Mouse (Mus musculus) embryonic facial prominence, embryonic 12.5 days (tissue): ENCODE measurements around the gene Zfand2a. TPM values are rescaled to one million over a fixed set of nuclear protein-coding genes. Genes with fewer than 3 reads are reported as not detected.

ENCODE experiments used
- ATAC-seq: fragments of 200-750 bp; cut with Nextera tagmentation; 2 replicates; pipeline ENCODE4 v1.8.0; 2017; ENCODE audit not compliant: insufficient number of reproducible peaks, insufficient read depth, low FRiP score, low TSS enrichment
- H3K27ac ChIP-seq: fragments of 300-500 bp; sonication (generic); 2 replicates; pipeline ENCODE4 v1.5.1; 2016; ENCODE audit warnings: mild to moderate bottlenecking
- H3K27me3 ChIP-seq: fragments of 300-500 bp; sonication (generic); 2 replicates; pipeline ENCODE4 v1.6.1; 2016; ENCODE audit warnings: mild to moderate bottlenecking, moderate library complexity
- H3K36me3 ChIP-seq: fragments of 300-500 bp; sonication (generic); 2 replicates; pipeline ENCODE4 v1.6.1; 2016; ENCODE audit warnings: mild to moderate bottlenecking
- H3K4me1 ChIP-seq: fragments of 300-500 bp; sonication (generic); 2 replicates; pipeline ENCODE4 v1.6.1; 2016
- H3K4me2 ChIP-seq: fragments of 300-500 bp; sonication (generic); replicated peaks from 2 replicates; pipeline ENCODE4 v1.6.1; 2016; ENCODE audit warnings: mild to moderate bottlenecking, moderate library complexity
- H3K4me3 ChIP-seq: fragments of 300-500 bp; sonication (generic); 2 replicates; pipeline ENCODE4 v1.5.1; 2016; ENCODE audit warnings: mild to moderate bottlenecking
- H3K9ac ChIP-seq: fragments of 300-500 bp; sonication (generic); 2 replicates; pipeline ENCODE4 v1.6.1; 2016; ENCODE audit warnings: mild to moderate bottlenecking, moderate library complexity
- H3K9me3 ChIP-seq: fragments of 300-500 bp; sonication (generic); 2 replicates; pipeline ENCODE4 v1.6.1; 2016; ENCODE audit warnings: mild to moderate bottlenecking, moderate library complexity
- WGBS: fragments of 180-500 bp; shearing (Covaris S2); methylation state at CpG from one replicate; pipeline ENCODE4 v1.1.7; 2016; 5-methylcytosine and 5-hydroxymethylcytosine counted together
- polyA plus RNA-seq: library from polyadenylated mRNA; unstranded; fragments of >200 nt; fragmentation: Nextera tagmentation; extraction: Ambion mirVana; gene quantifications from 2 replicates; pipeline ENCODE4 v1.2.1, GENCODE M21; 2016

Gene Zfand2a
- 9.6 and 9.9 TPM in 2 replicates for polyA plus RNA-seq

GRCm38 (mm10) chr5:139484185-139484814 is at the start of gene Zfand2a:
Gene Zfand2a (minus strand): TSS chr5:139484549.
- Histone ChIP-seq H3K4me3 (peak within 1 kb of the TSS; percentile 89), H3K4me2 (peak within 1 kb of the TSS; percentile 83), H3K27me3 (no peaks in the 10 kb centered on the region), H3K4me1 (peaks cover 10% of the 10 kb centered on the region), H3K9me3 (no peaks in the 10 kb centered on the region), H3K9ac (peak within 1 kb of the TSS; percentile 77), H3K36me3 (peaks cover 21% of the 10 kb centered on the region), H3K27ac (peak within 1 kb of the TSS; percentile 73)
- under 1% methylated on average over 42 of the region's 42 CpGs for WGBS
- ATAC-seq, result peak; percentile 90

DNA sequence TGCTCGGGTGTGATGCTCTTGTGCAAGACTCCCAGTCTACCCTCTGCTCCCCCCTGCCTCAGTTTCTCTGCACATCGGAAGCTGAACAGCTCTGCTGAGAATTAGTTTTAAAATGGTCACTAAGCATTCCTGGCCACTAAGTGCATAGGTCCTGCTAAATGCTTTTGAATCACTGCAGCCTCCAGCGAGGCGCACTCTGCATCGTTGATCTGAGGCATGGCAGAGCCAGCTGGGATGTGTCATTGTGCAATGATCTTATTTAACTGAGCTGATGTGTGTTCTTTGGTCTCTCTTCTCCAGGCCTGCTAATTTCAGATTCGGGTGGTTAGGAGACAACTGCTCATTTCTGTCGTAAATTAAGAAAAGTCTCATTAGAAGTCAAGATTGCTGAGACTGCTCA is 44.5 kb upstream of the Zfand2a start:
- no peaks in the 10 kb centered on the region for H3K4me1 ChIP-seq
- no peak overlapping the region for H3K4me3 ChIP-seq
- H3K27me3 ChIP-seq, result peaks cover 30% of the 10 kb centered on the region
- 69% methylated on average over 7 of the region's 7 CpGs for WGBS
- no peaks in the 10 kb centered on the region for H3K36me3 ChIP-seq
- H3K9me3 ChIP-seq, result no peaks in the 10 kb centered on the region
- H3K27ac ChIP-seq, result no peak overlapping the region
- ATAC-seq, result no peak
- no peak overlapping the region for H3K9ac ChIP-seq
- H3K4me2 ChIP-seq, result no peak overlapping the region

- Histone ChIP-seq H3K4me1 (peaks cover 9% of the 10 kb centered on the region; the same call in 1 of the 2 replicates), H3K27ac (peak overlapping the region; percentile 76), H3K4me2 (no peak overlapping the region), H3K36me3 (no peaks in the 10 kb centered on the region), H3K27me3 (no peaks in the 10 kb centered on the region), H3K4me3 (no peak overlapping the region), H3K9me3 (no peaks in the 10 kb centered on the region), H3K9ac (no peak overlapping the region)
- 38% methylated on average over 10 of the region's 10 CpGs for WGBS
- peak; percentile 56; the same call in 1 of the 2 replicates for ATAC-seq
Measured at GRCm38 (mm10) chr5:139521987-139522386, 37.6 kb upstream of the Zfand2a start.

- H3K4me1 ChIP-seq, result peaks cover 9% of the 10 kb centered on the region; the same call in 1 of the 2 replicates
- WGBS, result 47% methylated on average over 14 of the region's 14 CpGs
- no peak overlapping the region for H3K4me2 ChIP-seq
- H3K27ac ChIP-seq, result no peak overlapping the region
- no peaks in the 10 kb centered on the region for H3K27me3 ChIP-seq
- no peaks in the 10 kb centered on the region for H3K9me3 ChIP-seq
- H3K9ac ChIP-seq, result no peak overlapping the region
- H3K36me3 ChIP-seq, result no peaks in the 10 kb centered on the region
- ATAC-seq, result no peak
- no peak overlapping the region for H3K4me3 ChIP-seq
Measured at GRCm38 (mm10) chr5:139520069-139520834, 35.9 kb upstream of the Zfand2a start.

GRCm38 (mm10) chr5:139516281-139516680 is 31.9 kb upstream of the Zfand2a start:
- no peaks in the 10 kb centered on the region for H3K9me3 ChIP-seq
- ATAC-seq, result no peak
- WGBS, result 43% methylated on average over 11 of the region's 11 CpGs
- H3K4me2 ChIP-seq, result no peak overlapping the region
- 0 out of 2 replicates have a peak, but pooled peaks cover under 1% of the 10 kb centered on the region for H3K27me3 ChIP-seq
- H3K27ac ChIP-seq, result no peak overlapping the region
- H3K4me1 ChIP-seq, result no peaks in the 10 kb centered on the region
- H3K4me3 ChIP-seq, result no peak overlapping the region
- no peaks in the 10 kb centered on the region for H3K36me3 ChIP-seq
- no peak overlapping the region for H3K9ac ChIP-seq

GRCm38 (mm10) chr5:139512201-139512600 is 27.9 kb upstream of the Zfand2a start:
- Histone ChIP-seq H3K4me1 (no peaks in the 10 kb centered on the region), H3K4me3 (no peak overlapping the region), H3K27ac (no peak overlapping the region), H3K9me3 (no peaks in the 10 kb centered on the region), H3K4me2 (no peak overlapping the region), H3K27me3 (peaks cover 10% of the 10 kb centered on the region; the same call in 1 of the 2 replicates), H3K9ac (no peak overlapping the region), H3K36me3 (no peaks in the 10 kb centered on the region)
- 82% methylated on average over 4 of the region's 4 CpGs for WGBS
- ATAC-seq, result no peak

DNA sequence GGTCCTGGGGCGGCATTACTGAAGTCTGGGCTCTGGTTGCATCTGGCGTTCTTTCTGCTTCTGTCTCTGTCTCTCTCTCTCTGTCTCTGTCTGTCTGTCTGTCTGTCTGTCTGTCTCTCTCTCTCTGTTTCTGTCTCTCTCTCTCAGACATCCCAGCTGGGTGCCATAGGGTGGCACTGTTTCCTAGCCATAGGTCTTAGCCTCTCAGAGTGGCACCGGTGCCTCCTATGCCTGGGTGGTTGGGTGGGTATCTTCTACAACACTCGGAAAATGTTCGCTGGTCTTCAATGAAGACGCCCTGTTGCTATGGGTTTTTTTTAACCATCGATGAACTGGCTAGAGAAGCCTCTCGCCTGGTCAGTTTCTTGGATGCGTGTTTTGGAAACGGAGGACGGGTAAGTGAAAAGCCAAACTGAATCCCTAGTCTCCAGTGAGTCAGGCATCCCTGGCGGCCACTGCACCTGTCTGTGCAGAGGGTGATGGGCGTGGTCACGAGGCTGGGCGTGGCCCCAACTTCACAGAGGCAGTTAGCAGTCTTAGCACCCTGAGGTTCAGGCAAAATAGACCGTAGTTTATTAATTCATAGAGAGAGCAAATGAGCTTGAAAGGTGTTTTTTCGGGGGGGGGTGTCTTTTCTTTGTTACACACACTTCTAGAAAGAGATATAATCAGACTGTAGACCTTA is 26.5 kb upstream of the Zfand2a start:
- no peak overlapping the region for H3K4me3 ChIP-seq
- no peak overlapping the region for H3K27ac ChIP-seq
- H3K9me3 ChIP-seq, result no peaks in the 10 kb centered on the region
- no peak for ATAC-seq
- H3K27me3 ChIP-seq, result peaks cover 14% of the 10 kb centered on the region; the same call in 1 of the 2 replicates
- 14% methylated on average over 17 of the region's 17 CpGs for WGBS
- H3K9ac ChIP-seq, result no peak overlapping the region
- H3K4me1 ChIP-seq, result no peaks in the 10 kb centered on the region
- H3K4me2 ChIP-seq, result no peak overlapping the region
- H3K36me3 ChIP-seq, result no peaks in the 10 kb centered on the region

- Histone ChIP-seq H3K4me1 (no peaks in the 10 kb centered on the region), H3K9me3 (no peaks in the 10 kb centered on the region), H3K36me3 (no peaks in the 10 kb centered on the region), H3K4me3 (no peak overlapping the region), H3K27ac (no peak overlapping the region), H3K27me3 (peaks cover 27% of the 10 kb centered on the region), H3K4me2 (no peak overlapping the region), H3K9ac (no peak overlapping the region)
- ATAC-seq, result no peak
- 26% methylated on average over 5 of the region's 5 CpGs for WGBS
Measured at GRCm38 (mm10) chr5:139506207-139506606, 21.9 kb upstream of the Zfand2a start.

DNA sequence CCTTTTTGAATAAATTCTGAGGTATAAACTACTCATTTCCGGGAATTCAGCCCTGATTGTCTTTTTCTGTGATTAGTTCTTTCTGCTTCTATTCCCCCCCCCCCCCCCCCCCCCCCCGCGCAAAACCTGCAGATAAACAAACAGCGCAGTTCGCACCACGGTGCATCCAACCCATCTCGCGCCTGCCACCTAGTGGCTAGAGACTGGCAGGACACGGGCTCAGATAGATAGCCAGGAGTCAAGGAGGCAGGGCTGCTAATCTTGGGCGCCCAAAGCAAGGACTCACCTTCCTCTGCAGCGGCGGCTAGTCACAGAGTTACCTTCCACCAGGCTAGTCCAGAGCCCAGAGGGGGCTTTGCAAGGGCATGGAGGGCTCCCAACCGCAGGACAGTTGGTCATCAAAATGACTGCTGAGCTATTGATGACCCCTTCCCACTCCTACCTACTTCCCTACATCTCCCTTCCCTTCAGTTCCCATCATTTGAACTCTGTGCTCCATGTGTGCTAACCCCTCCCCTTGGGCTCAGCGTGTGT is 20.8 kb upstream of the Zfand2a start:
- Histone ChIP-seq H3K9ac (no peak overlapping the region), H3K27ac (no peak overlapping the region), H3K36me3 (no peaks in the 10 kb centered on the region), H3K4me2 (no peak overlapping the region), H3K4me3 (no peak overlapping the region), H3K27me3 (peaks cover 18% of the 10 kb centered on the region), H3K4me1 (no peaks in the 10 kb centered on the region), H3K9me3 (no peaks in the 10 kb centered on the region)
- whole genome bisulfite sequencing, result 7% methylated on average over 12 of the region's 14 CpGs
- ATAC-seq, result no peak

- Histone ChIP-seq H3K9ac (no peak overlapping the region), H3K27ac (no peak overlapping the region), H3K27me3 (peaks cover 21% of the 10 kb centered on the region), H3K4me3 (no peak overlapping the region), H3K4me1 (no peaks in the 10 kb centered on the region), H3K36me3 (no peaks in the 10 kb centered on the region), H3K4me2 (no peak overlapping the region), H3K9me3 (no peaks in the 10 kb centered on the region)
- WGBS, result 85% methylated on average over 14 of the region's 14 CpGs
- ATAC-seq, result no peak
Measured at GRCm38 (mm10) chr5:139502281-139502680, 17.9 kb upstream of the Zfand2a start.

DNA sequence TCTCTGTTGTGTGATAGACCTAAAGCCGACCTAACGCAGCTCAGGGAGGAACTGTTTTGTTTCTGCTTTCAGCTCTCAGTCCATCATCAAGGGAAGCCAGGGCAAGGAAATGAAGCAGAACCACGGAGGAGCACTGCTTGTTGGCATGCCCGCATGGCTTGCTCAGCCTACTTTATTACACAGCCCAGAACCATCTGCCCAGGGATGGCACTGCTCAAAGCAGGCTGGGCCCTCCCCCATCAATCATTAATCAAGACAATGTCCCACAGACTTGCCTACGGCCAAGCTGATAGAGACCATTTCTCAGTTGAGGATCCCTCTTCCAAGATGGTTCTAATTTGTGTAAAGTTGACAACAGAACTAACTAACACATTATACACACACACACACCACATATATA is 14.4 kb upstream of the Zfand2a start:
- no peak overlapping the region for H3K4me3 ChIP-seq
- no peak for ATAC-seq
- peaks cover 20% of the 10 kb centered on the region; the same call in 1 of the 2 replicates for H3K27me3 ChIP-seq
- H3K9ac ChIP-seq, result no peak overlapping the region
- no peaks in the 10 kb centered on the region for H3K36me3 ChIP-seq
- no peaks in the 10 kb centered on the region for H3K9me3 ChIP-seq
- H3K27ac ChIP-seq, result no peak overlapping the region
- no peak overlapping the region for H3K4me2 ChIP-seq
- no peaks in the 10 kb centered on the region for H3K4me1 ChIP-seq
- 72% methylated on average over 5 of the region's 5 CpGs for WGBS
